Mouse (Mus musculus) thymus, postnatal 4 days (tissue): ENCODE results near the gene Grip2.

Source experiments
- DNase-seq: peaks from one replicate; pipeline ENCODE4 v3.0.0; 2021

The Grip2 gene

DNA sequence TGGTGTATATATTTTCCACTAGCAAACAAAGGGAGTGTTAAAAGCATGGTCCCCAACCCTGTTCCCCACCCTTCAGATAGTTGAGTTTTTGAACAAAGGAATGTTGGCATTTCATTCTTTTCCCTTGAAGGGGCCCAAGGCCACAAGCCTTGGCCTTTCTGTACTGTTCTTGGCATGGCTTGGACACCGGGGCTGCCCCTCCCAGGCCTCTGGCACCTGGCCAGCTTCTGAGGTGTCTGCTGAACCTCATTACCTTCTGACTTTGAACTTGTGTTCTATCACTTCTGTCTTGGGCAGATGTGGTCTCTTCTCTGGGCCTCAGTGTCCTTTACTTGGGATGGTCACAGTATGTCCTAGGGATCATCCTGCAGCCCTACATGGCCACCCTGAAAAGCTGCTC, 99.7 kb downstream of the Grip2 start:
- DNase-seq = no peak

DNA sequence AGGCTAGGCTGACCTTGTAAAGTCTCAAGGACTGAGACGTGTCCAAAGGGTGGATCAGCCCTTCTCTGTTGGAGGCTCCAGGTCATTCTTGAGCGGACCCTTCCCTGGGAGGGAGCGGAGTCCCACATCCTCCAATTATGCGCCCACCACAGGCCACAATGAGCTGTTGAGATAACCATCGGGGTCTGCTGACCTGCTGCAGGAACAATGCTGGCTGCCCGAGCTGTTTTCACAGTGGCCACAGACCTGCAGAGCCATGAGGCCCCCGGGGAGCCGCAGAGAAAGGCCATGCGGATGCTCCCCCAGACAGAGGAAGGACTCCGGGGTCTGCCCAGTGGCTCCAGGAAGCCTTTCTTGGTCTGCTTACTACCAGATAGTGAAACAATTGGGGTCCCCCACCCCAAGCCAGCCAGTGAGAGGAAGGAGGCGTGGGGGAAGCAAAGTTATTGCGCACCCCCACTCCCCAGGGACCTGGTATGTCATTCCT, 105.8 kb downstream of the Grip2 start:
- no peak for DNase-seq

DNA sequence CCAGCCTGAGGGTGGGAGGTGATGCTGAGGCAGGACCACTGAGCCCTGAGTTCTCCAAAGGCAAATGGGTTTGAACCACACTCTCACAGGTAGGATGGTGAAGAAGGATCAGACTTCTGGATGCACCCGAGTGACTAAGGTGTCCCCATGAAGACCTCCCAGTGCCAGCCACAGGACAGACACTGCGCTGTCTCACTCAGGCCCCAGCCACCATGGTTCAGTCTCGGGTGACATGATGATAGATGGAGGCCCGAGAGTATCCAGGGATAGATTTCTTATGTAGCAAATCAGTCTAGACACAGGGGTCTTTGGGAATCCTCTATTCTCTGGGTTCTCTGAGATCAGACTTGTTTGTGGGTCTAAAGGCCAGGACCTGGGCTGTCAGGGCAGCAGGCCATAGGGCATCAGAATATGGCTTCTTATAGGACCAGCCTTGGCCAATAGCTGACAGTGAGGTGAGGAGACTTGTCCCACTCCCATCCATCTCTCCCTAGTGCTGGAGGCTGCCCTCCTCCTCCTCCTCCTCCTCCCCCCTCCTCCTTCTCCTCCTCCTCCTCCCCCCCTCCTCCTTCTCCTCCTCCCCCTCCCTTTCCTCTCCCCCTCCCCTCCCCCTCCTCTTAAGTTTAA, 106.3 kb downstream of the Grip2 start:
- DNase-seq = no peak

DNA sequence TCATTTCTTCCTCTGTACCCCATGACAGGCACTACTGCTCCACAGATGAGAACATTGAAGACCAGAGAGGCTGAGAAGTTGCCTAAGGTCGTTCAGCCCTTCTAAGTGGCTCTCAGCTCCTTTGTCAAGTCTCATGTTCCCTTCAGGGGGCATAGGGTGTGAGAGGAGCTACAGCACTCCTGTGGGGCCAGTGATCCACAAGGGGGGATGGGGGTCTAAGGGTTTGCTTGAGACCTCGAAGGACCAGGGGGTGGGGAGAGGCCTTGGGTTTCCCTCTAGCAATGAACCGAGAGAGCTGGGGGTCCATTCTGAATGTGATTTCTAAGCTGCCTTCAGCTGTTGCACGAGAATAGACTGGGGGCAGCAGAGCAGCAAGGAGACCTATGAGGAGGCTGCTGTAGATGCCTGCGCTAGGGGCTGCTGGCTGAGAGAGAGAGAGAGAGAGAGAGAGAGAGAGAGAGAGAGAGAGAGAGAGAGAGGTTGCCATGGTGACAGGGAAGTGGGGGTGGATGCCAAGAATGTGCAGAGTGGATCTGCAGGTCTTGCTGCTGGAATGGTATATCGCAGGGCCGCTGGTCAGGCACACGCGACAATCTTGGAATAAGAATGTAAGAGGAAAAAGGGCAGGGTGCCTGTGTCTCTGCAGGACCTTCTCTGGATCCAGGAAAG, 107.1 kb downstream of the Grip2 start:
- DNase-seq = no peak

DNA sequence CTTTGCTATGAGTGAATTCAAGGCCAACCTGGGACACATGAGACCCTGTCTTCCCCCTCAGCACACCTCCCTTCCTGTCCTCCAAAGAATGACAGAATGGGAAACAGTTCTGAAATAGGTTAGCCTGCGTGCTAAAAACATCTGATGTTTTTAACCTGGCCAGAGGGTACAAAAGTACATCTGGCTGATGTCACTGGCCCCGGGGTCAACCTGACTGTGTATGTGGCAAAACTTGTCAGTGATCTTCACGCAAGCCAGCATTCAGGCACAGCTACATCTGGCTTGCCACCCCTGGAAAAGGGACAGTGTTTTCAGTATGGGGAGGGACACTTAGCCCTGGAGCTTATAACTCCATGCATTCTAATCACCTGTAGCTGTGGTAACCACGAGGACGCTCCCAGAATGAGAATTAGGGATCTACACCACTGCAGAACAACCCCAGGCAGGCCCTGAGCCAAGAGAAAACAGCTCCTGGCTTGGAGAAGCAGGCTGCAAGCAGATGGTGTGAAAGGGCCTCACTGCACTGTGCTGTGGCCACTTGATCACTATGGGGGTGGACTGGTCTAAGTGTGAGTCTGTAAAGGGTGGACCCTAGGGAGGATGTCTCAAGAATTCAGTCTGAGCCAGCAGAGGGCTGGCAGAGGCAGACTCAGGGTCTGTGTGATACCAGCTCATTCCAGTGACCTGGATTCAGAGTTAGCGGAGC, 107.9 kb downstream of the Grip2 start:
- no peak for DNase-seq

DNA sequence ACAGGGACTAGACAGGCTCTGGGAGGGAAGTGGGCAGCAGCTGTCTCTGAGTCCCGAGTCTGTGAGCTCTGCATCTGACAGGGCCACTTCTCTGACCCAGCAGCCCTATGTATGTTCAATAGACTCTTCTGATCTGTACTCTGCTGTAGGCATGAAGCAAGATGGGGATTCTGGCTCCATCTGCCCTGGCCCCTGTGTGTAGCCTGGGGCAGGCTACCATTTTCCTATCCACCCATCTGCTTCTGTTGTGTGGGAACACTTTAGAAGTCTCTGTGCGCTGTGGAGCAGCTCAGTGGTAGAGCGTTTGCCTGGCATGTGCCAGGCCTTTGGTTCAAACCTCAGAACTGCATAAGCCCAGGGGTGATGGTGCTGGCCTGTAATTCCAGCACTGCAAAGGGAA, 108.4 kb downstream of the Grip2 start:
- DNase-seq = no peak

DNA sequence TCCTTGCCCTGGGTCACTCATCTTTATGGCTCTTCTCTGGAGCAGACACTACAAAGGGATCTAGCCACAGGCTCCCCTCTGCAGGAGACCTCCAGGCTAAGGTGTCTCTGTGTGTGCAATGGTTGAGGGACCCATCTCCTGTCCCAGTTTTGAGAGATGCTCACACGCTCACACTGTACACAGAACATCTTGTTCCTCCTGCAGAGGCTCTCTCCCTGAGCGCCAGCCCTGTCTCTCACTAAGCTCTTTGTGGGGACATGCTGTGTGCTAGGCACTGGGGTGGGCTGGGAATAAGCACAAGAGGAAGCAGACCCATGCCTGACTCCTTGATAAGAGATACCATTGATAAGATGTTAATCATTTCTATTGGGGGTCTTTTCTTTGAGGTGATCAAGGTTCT, 109.0 kb downstream of the Grip2 start:
- no peak for DNase-seq

DNA sequence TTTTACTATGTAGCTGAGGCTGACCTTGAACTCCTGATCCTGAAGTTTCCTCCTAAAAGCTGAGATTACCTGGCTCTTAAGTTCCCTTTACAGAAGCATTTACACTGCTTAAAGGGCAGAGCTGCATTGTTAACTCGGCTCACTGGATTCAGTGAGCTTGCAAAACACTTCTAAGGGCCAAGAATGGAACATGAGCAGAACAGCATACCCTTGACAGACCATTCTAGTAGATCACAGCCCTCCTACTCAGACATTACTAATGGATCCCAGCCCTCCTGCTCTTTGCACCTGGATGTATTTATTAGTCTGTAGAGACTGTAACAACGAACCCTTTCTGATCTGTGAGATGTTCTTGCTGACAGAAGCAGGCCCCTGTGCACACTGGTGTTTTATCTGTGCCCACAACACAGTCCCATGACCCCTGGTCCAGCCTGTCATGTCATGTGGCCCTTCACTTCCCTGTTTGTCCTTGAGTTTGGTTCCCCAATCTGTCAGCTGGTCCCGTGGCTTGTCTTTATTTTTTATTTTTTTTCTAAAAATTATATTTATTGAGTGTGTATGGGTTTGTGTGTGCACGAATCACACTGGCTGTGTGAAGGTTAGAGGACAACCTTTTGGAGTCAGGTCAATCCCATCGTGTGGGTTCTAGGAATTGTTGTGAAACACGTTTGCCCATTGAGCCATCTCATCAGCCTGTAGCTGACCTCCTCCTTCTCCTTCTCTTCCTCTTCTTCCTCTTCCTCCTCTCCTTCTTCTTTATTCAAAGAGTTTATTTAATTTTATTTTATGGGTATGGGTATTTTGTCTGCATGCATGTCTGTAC, 110.9 kb downstream of the Grip2 start:
- no peak for DNase-seq

DNA sequence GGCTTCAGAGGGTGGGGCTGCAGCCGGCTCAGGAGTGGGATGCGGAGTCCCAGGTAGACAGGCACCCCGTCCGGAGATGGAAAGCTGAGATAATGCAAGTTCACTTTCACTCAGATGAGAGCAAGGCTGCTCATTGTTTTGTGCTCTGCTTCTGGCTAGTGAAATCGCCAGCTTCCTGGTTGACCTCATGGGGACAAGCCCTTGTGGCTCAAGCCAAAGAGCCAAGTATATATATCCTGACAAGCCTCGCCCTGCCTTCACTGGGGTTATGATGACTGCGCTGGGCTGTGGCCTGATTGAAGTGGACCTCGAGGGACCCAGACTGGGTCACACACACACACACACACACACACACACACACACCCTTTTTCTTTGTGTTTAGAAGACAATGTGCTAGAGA, 112.0 kb downstream of the Grip2 start:
- no peak for DNase-seq

DNA sequence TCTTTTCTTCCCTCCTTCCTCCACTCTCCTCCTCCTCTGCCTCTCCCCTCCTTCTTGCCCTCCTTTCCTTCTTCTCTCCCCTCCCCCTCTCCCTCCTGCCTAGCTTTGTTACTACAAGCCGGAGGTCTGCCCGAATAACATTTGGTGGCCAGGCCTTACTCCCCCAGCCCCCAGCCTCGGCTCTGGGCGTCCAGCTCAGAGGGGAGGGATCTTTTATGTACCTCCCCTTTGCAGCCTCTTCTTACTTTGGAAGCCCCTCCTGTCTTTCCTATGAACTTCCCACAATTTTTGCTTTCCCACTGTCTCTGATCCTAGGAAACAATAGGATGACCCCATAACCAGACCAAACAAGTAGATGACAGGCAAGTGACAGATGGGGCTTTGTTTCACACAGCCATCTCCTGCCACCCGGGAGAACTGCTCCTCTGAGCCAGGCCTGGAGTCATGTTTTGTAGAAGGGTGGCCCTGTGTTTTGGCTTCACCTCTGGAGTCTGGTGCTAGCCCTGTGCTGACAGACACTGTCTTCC, 113.6 kb downstream of the Grip2 start:
- no peak for DNase-seq

DNA sequence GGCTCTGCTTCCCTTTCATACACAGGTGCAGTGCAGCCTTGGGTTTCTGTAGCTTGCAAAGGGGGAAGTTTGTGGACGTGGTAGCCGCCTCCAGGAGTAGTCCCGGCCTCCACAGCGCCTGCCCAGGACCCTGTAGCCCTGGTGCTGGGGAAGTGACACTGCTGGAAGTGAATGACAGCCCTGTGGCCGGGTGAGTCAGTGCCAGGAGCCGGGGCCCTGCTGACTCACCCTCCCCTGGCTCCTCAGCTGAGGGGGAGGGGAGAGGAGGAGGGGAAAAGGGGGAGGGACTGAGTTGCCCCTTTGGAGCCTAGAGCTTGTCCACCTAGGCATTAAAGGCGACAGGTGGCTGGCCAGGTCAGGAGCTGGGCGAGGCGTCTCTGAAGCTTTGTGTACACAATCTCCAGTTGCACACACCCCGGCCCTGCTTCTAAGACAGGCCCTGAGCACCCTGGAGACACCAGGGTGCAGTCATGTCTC, 114.2 kb downstream of the Grip2 start:
- DNase-seq = peak; percentile 44

DNA sequence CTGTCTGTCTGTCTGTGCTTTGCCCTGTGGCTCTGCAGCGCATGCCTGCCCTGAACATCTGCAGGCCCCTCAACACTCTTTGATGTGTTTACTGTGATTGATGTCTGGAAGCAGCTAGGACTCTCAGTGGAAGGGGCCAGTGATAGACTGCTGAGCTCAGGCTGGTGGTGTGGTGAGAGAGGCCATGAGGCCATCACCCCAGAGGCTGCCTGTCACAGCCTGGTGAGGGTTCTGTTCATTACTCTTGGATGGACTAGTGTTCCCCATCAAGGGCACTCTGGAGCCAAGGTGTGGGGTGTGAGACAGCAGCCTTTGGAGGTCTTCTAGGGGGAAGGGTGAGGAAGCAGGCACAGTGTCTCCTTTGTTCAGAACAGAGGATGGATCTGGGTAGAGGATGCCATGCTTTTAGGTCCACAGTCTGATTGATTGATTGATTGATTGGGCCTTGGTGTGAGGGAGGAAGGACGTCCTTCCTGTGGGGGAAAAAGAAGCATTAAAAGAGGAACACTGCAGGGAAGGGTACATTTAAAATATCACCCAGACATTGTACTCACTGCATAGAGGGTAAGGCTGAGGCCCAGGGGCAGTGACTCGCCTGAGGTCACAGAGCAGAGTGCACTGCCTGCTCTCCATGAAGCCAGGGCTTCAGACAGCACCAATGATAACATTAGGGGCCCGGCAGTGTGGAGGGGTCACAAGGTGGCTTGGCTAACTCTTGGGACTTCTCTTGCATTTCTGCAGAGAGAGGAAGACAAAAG, 114.8 kb downstream of the Grip2 start:
- DNase-seq = no peak
